Mouse (Mus musculus) cortical plate, adult 2 months (tissue): ENCODE data around the gene Shisa8.

Experiments
- CTCF ChIP-seq: fragments of 200-500 bp; IDR thresholded peaks from 2 replicates; pipeline ENCODE4 v1.5.1; 2011; ENCODE audit warnings: mild to moderate bottlenecking, control low read depth, low read length; ENCODE audit not compliant: insufficient read depth; ENCODE audit errors: extremely low read depth
- POLR2A ChIP-seq: fragments of 200-500 bp; IDR thresholded peaks from 2 replicates; pipeline ENCODE4 v1.6.1; 2011; ENCODE audit warnings: mild to moderate bottlenecking, low read length, control low read depth; ENCODE audit not compliant: insufficient read depth; ENCODE audit errors: extremely low read depth

DNA sequence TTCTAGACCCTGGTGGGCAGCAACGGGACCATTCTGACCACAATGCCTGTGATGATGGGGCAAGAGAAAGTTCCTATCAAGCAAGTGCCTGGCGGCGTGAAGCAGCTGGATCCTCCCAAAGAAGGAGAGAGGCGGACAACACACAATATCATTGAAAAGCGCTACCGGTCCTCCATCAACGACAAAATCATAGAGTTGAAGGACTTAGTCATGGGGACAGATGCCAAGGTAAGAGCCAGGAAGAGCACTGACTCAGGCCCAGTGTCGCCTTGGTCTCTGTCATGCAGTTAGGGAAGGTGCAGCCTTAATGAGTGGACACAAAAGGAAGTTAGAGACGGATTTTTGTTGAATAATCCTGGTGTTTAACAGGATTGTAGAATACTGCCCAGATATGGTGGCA, 37.5 kb downstream of the Shisa8 start:
- TF ChIP-seq CTCF (no peak), POLR2A (no peak)
